Mouse (Mus musculus) cerebellum, adult 2 months (tissue): ENCODE measurements around the gene Il4ra.

Experiments used
- CTCF ChIP-seq: fragments of 200-500 bp; IDR thresholded peaks from 2 replicates; pipeline ENCODE4 v1.5.1; 2011; ENCODE audit warnings: low read depth, mild to moderate bottlenecking, control low read depth, low read length, moderate library complexity, borderline replicate concordance; ENCODE audit not compliant: insufficient read depth
- POLR2A ChIP-seq: fragments of 200-500 bp; IDR thresholded peaks from 2 replicates; pipeline ENCODE4 v1.6.1; 2011; ENCODE audit warnings: low read length, control low read depth, borderline replicate concordance; ENCODE audit not compliant: insufficient read depth

DNA sequence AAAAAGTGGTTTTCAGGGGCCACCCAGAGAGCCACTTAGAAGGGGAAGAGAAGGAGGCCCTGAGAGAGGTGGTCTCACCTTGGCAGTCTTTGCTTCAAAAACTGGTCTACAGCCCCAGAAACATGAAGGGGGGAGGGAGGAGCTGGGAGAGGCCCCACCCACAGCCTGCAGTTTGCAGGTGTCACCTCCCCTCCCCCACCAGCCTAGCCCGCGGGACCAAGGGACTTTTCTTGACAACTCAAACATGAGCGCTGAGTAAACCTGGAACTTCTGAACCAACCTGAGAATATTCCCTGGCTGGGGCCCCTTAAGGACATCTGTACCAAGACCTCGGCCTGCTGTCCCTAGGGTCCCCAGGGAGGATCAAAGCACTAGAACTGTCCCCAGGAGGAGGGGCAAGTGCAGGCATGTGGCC, 53.8 kb downstream of the Il4ra start:
- TF ChIP-seq CTCF, result no peak
- no peak for TF ChIP-seq POLR2A
